Mouse (Mus musculus): ENCODE results near the gene Commd1.

GRCm38 (mm10) chr11:22923606-22924005, 58.6 kb downstream of the Commd1 start:
- TF ChIP-seq POLR2A (IDR thresholded peaks at IDR 0.05; ENCODE audit: control insufficient read depth in 1 of 2, insufficient read depth in 1 of 2, low read depth in 1 of 2, low read length in 2 of 2, poor library complexity in 1 of 2) (no peak), RAD21 (IDR thresholded peaks at IDR 0.05; ENCODE audit: low read depth, low read length) (no peak), CTCF (IDR thresholded peaks at IDR 0.05 in 2 of 3, conservative IDR thresholded peaks at IDR 0.05 in 1 of 3; ENCODE audit: control insufficient read depth in 1 of 3, insufficient read depth in 1 of 3, low read depth in 2 of 3, low read length in 3 of 3, poor library complexity in 1 of 3, severe bottlenecking in 1 of 3) (no peak), MXI1 (IDR thresholded peaks at IDR 0.05; ENCODE audit: low read depth, low read length) (no peak), ELF1 (IDR thresholded peaks at IDR 0.05; ENCODE audit: low read depth, low read length) (no peak), TAL1 (IDR thresholded peaks at IDR 0.05; ENCODE audit: low read length) (no peak), GATA1 (IDR thresholded peaks at IDR 0.05; ENCODE audit: low read depth, low read length) (no peak), EP300 (IDR thresholded peaks at IDR 0.05; ENCODE audit: low read depth in 1 of 2, low read length in 2 of 2) (no peak), MAFK (IDR thresholded peaks at IDR 0.05; ENCODE audit: borderline replicate concordance, low read depth, low read length) (no peak), ZKSCAN1 (IDR thresholded peaks at IDR 0.05; ENCODE audit: low read depth, low read length) (no peak)
